Comparison of ENCODE assay signal across 8 mouse cellular contexts in genomic region chr7:141643160-141643559, GRCm38 (mm10). TPM values are rescaled to one million over a fixed set of nuclear protein-coding genes. Genes with fewer than 3 reads are reported as not detected.
DNase-seq lines count a peak whose midpoint lies in the region; ATAC-seq and TF ChIP-seq lines count a peak whose summit lies in the region.

No protein-coding gene starts in this region.

- no peak overlapping the region for H3K9ac ChIP-seq in midbrain, postnatal 0 days (replicated peaks; ENCODE audit: low read length, poor library complexity, severe bottlenecking)
- no peak overlapping the region for H3K9ac ChIP-seq in midbrain, embryonic 11.5 days (ENCODE audit: low read length)

- H3K27ac ChIP-seq in cerebellum, adult 2 months (ENCODE audit: insufficient read depth, low read length) = no peak overlapping the region
- H3K27ac ChIP-seq in midbrain, postnatal 0 days (ENCODE audit: low read depth, low read length) = no peak overlapping the region
- no peak overlapping the region for H3K27ac ChIP-seq in midbrain, embryonic 11.5 days (ENCODE audit: low read depth, low read length)
- no peak overlapping the region for H3K27ac ChIP-seq in embryonic fibroblast, embryonic 13.5 days (ENCODE audit: insufficient read depth, low read length)

- TF ChIP-seq CTCF in cerebellum, adult 2 months (IDR thresholded peaks at IDR 0.05; ENCODE audit: borderline replicate concordance, insufficient read depth, low read depth, low read length) = peak; percentile 50; the same call in 1 of the 2 replicates
- peak; percentile 36 for TF ChIP-seq CTCF in midbrain, postnatal 0 days (IDR thresholded peaks at IDR 0.05)
- TF ChIP-seq CTCF in embryonic fibroblast, embryonic 13.5 days (IDR thresholded peaks at IDR 0.05; ENCODE audit: borderline replicate concordance, insufficient read depth, low read length) = peak; percentile 55; the same call in 1 of the 2 replicates

- no peak for ATAC-seq in midbrain, postnatal 0 days (ENCODE audit: low FRiP score)
- ATAC-seq in midbrain, embryonic 11.5 days (ENCODE audit: low FRiP score) = no peak

- DNase-seq in cerebellum, adult 2 months = no peak
- DNase-seq in cerebellum, adult 11 months = no peak
- DNase-seq in midbrain, postnatal 0 days (ENCODE audit: low spot score) = no peak
- DNase-seq in midbrain, embryonic 11.5 days (ENCODE audit: low spot score, missing footprints) = no peak
- DNase-seq in thymus, postnatal 25 days = peak; percentile 37
- DNase-seq in right cerebral cortex, postnatal 36 days (ENCODE audit: low spot score in 2 of 2) = no peak
- no peak for DNase-seq in adrenal gland, postnatal 4 days (ENCODE audit: low spot score in 2 of 2)

- WGBS in cerebellum, adult 2 months = 28% methylated on average over 3 of the region's 3 CpGs
- 47% methylated on average over 3 of the region's 3 CpGs for WGBS in midbrain, postnatal 0 days
- 48% methylated on average over 3 of the region's 3 CpGs for WGBS in midbrain, embryonic 11.5 days

- TF ChIP-seq POLR2A in cerebellum, adult 2 months (IDR thresholded peaks at IDR 0.05; ENCODE audit: borderline replicate concordance, insufficient read depth, low read length) = no peak
- TF ChIP-seq POLR2A in embryonic fibroblast, embryonic 13.5 days (IDR thresholded peaks at IDR 0.05; ENCODE audit: low read depth, low read length) = no peak

- H3K9me3 ChIP-seq in midbrain, postnatal 0 days (ENCODE audit: low read length) = no peaks in the 10 kb centered on the region
- no peaks in the 10 kb centered on the region for H3K9me3 ChIP-seq in midbrain, embryonic 11.5 days (ENCODE audit: control insufficient read depth, low read length)

- H3K27me3 ChIP-seq in cerebellum, adult 2 months (ENCODE audit: control insufficient read depth, insufficient read depth, low read length) = no peaks in the 10 kb centered on the region
- H3K27me3 ChIP-seq in midbrain, postnatal 0 days (ENCODE audit: insufficient read depth, low read length) = no peaks in the 10 kb centered on the region
- H3K27me3 ChIP-seq in midbrain, embryonic 11.5 days (ENCODE audit: control insufficient read depth, insufficient read depth, low read length) = no peaks in the 10 kb centered on the region

- H3K4me1 ChIP-seq in cerebellum, adult 2 months (ENCODE audit: control insufficient read depth, insufficient read depth, low read length) = no peaks in the 10 kb centered on the region
- H3K4me1 ChIP-seq in midbrain, postnatal 0 days (ENCODE audit: insufficient read depth, low read length) = no peaks in the 10 kb centered on the region
- no peaks in the 10 kb centered on the region for H3K4me1 ChIP-seq in midbrain, embryonic 11.5 days (ENCODE audit: control insufficient read depth, insufficient read depth, low read length)
- H3K4me1 ChIP-seq in embryonic fibroblast, embryonic 13.5 days (ENCODE audit: control insufficient read depth, insufficient read depth, low read length) = no peaks in the 10 kb centered on the region

- H3K4me2 ChIP-seq in midbrain, postnatal 0 days (ENCODE audit: low read depth, low read length, poor library complexity, severe bottlenecking) = no peak overlapping the region
- no peak overlapping the region for H3K4me2 ChIP-seq in midbrain, embryonic 11.5 days

- H3K36me3 ChIP-seq in midbrain, postnatal 0 days (ENCODE audit: insufficient read depth, low read length) = no peaks in the 10 kb centered on the region
- no peaks in the 10 kb centered on the region for H3K36me3 ChIP-seq in midbrain, embryonic 11.5 days (ENCODE audit: control insufficient read depth, insufficient read depth, low read length)

- no peak overlapping the region for H3K4me3 ChIP-seq in cerebellum, adult 2 months (replicated peaks; ENCODE audit: insufficient read depth, low read depth, low read length)
- H3K4me3 ChIP-seq in midbrain, postnatal 0 days (ENCODE audit: low read depth, low read length) = no peak overlapping the region
- H3K4me3 ChIP-seq in midbrain, embryonic 11.5 days (ENCODE audit: low read depth, low read length) = no peak overlapping the region
- no peak overlapping the region for H3K4me3 ChIP-seq in embryonic fibroblast, embryonic 13.5 days (ENCODE audit: insufficient read depth, low read length)

RNA-seq across cellular contexts. Expression of gene Muc6, which starts 12.0 kb away (rescaled TPM):
- 0.05 and 0.08 TPM in 2 replicates for polyA plus RNA-seq in cerebellum, adult 2 months (2012; rRNA removed)
- total RNA-seq in midbrain, postnatal 0 days (2014; rRNA removed) = not detected in 2 replicates
- polyA plus RNA-seq in midbrain, postnatal 0 days (2015; fragmentation: Nextera tagmentation; extraction: Ambion mirVana) = 0.12 and 0.16 TPM in 2 replicates
- polyA plus RNA-seq in midbrain, embryonic 11.5 days (2014; fragmentation: Nextera tagmentation; extraction: Ambion mirVana) = 0.08 TPM in 2 replicates
- polyA plus RNA-seq in embryonic fibroblast, embryonic 13.5 days (2011; ENCODE audit: insufficient read length, low read depth, missing spikeins) = not detected in 2 replicates
- under 1 TPM; 0.08 to 0.14 TPM for total RNA-seq in adrenal gland, postnatal 4 days (2021)

RNA-seq across cellular contexts. Expression of gene Muc2, which starts 47.0 kb away (rescaled TPM):
- polyA plus RNA-seq in cerebellum, adult 2 months (2012; rRNA removed) = 0.33 and 0.44 TPM in 2 replicates
- total RNA-seq in midbrain, postnatal 0 days (2014; rRNA removed) = 0.77 and 1.0 TPM in 2 replicates
- 0.49 and 0.58 TPM in 2 replicates for polyA plus RNA-seq in midbrain, postnatal 0 days (2015; fragmentation: Nextera tagmentation; extraction: Ambion mirVana)
- polyA plus RNA-seq in midbrain, embryonic 11.5 days (2014; fragmentation: Nextera tagmentation; extraction: Ambion mirVana) = not detected in 2 replicates
- 0.21 and 0.83 TPM in 2 replicates for polyA plus RNA-seq in embryonic fibroblast, embryonic 13.5 days (2011; ENCODE audit: insufficient read length, low read depth, missing spikeins)
- 1 to 10 TPM in 1 of 2 experiments, under 1 TPM in 1; 0.45 to 1.1 TPM for total RNA-seq in adrenal gland, postnatal 4 days (2021)
